Mouse (Mus musculus): ENCODE data around the gene Pard3b. TPM values are rescaled to one million over a fixed set of nuclear protein-coding genes. Genes with fewer than 3 reads are reported as not detected.

The Pard3b gene
- 1.4 and 2.3 TPM in 2 replicates for polyA plus RNA-seq (2015; fragmentation: Nextera tagmentation; extraction: Ambion mirVana)

GRCm38 (mm10) chr1:61638347-61639111 lies at the start of gene Pard3b:
TSS of gene Pard3b (plus strand) at chr1:61638824.
- Histone ChIP-seq H3K9me3 (replicated peaks; ENCODE audit: control insufficient read depth, low read length) (no peaks in the 10 kb centered on the region), H3K9ac (ENCODE audit: low read depth, low read length) (peak within 1 kb of the TSS; percentile 68), H3K27me3 (ENCODE audit: control insufficient read depth, insufficient read depth, low read depth, low read length) (peaks cover 6% of the 10 kb centered on the region), H3K4me1 (ENCODE audit: control insufficient read depth, low read depth, low read length) (no peaks in the 10 kb centered on the region), H3K27ac (ENCODE audit: low read length) (no peak within 1 kb of the TSS), H3K4me2 (ENCODE audit: low read depth, low read length) (peak within 1 kb of the TSS; percentile 67), H3K4me3 (ENCODE audit: low read depth, low read length) (peak within 1 kb of the TSS; percentile 68), H3K36me3 (ENCODE audit: control insufficient read depth, insufficient read depth) (no peaks in the 10 kb centered on the region)
- 2% methylated on average over 37 of the region's 60 CpGs for WGBS (ENCODE audit: insufficient replicate concordance)
- ATAC-seq (ENCODE audit: low read depth): peak; percentile 83

- Histone ChIP-seq H3K27ac (ENCODE audit: low read length) (no peak overlapping the region), H3K27me3 (ENCODE audit: control insufficient read depth, insufficient read depth, low read depth, low read length) (no peaks in the 10 kb centered on the region), H3K9ac (ENCODE audit: low read depth, low read length) (no peak overlapping the region), H3K4me3 (ENCODE audit: low read depth, low read length) (no peak overlapping the region), H3K4me2 (ENCODE audit: low read depth, low read length) (no peak overlapping the region), H3K4me1 (ENCODE audit: control insufficient read depth, low read depth, low read length) (no peaks in the 10 kb centered on the region), H3K36me3 (ENCODE audit: control insufficient read depth, insufficient read depth) (no peaks in the 10 kb centered on the region), H3K9me3 (replicated peaks; ENCODE audit: control insufficient read depth, low read length) (no peaks in the 10 kb centered on the region)
- ATAC-seq (ENCODE audit: low read depth): no peak
Observed at GRCm38 (mm10) chr1:61616176-61616575, 22.4 kb upstream of the Pard3b start.

GRCm38 (mm10) chr1:61620651-61621050 lies 18.0 kb upstream of the Pard3b start:
- Histone ChIP-seq H3K4me2 (ENCODE audit: low read depth, low read length) (no peak overlapping the region), H3K9me3 (replicated peaks; ENCODE audit: control insufficient read depth, low read length) (no peaks in the 10 kb centered on the region), H3K4me3 (ENCODE audit: low read depth, low read length) (no peak overlapping the region), H3K36me3 (ENCODE audit: control insufficient read depth, insufficient read depth) (no peaks in the 10 kb centered on the region), H3K27ac (ENCODE audit: low read length) (no peak overlapping the region), H3K27me3 (ENCODE audit: control insufficient read depth, insufficient read depth, low read depth, low read length) (no peaks in the 10 kb centered on the region), H3K4me1 (ENCODE audit: control insufficient read depth, low read depth, low read length) (no peaks in the 10 kb centered on the region), H3K9ac (ENCODE audit: low read depth, low read length) (no peak overlapping the region)
- 41% methylated on average over 1 of the region's 1 CpGs for WGBS (ENCODE audit: insufficient replicate concordance)
- ATAC-seq (ENCODE audit: low read depth): no peak

GRCm38 (mm10) chr1:61629857-61630256 lies 8.8 kb upstream of the Pard3b start:
- no peak for ATAC-seq (ENCODE audit: low read depth)
- Histone ChIP-seq H3K9me3 (replicated peaks; ENCODE audit: control insufficient read depth, low read length) (no peaks in the 10 kb centered on the region), H3K4me3 (ENCODE audit: low read depth, low read length) (no peak overlapping the region), H3K4me1 (ENCODE audit: control insufficient read depth, low read depth, low read length) (no peaks in the 10 kb centered on the region), H3K27me3 (ENCODE audit: control insufficient read depth, insufficient read depth, low read depth, low read length) (no peaks in the 10 kb centered on the region), H3K27ac (ENCODE audit: low read length) (no peak overlapping the region), H3K36me3 (ENCODE audit: control insufficient read depth, insufficient read depth) (no peaks in the 10 kb centered on the region), H3K9ac (ENCODE audit: low read depth, low read length) (no peak overlapping the region), H3K4me2 (ENCODE audit: low read depth, low read length) (no peak overlapping the region)
- 24% methylated on average over 2 of the region's 2 CpGs for WGBS (ENCODE audit: insufficient replicate concordance)

GRCm38 (mm10) chr1:61639114-61640093 lies 780 bp downstream of the Pard3b start:
- Histone ChIP-seq H3K36me3 (ENCODE audit: control insufficient read depth, insufficient read depth) (no peaks in the 10 kb centered on the region), H3K9me3 (replicated peaks; ENCODE audit: control insufficient read depth, low read length) (no peaks in the 10 kb centered on the region), H3K27ac (ENCODE audit: low read length) (no peak overlapping the region), H3K4me2 (ENCODE audit: low read depth, low read length) (peak overlapping the region; percentile 67), H3K4me1 (ENCODE audit: control insufficient read depth, low read depth, low read length) (no peaks in the 10 kb centered on the region), H3K9ac (ENCODE audit: low read depth, low read length) (peak overlapping the region; percentile 68), H3K27me3 (ENCODE audit: control insufficient read depth, insufficient read depth, low read depth, low read length) (peaks cover 6% of the 10 kb centered on the region), H3K4me3 (ENCODE audit: low read depth, low read length) (peak overlapping the region; percentile 68)
- 5% methylated on average over 36 of the region's 40 CpGs for WGBS (ENCODE audit: insufficient replicate concordance)
- peak; percentile 30; the same call in 1 of the 2 replicates for ATAC-seq (ENCODE audit: low read depth)

GRCm38 (mm10) chr1:61641880-61642279 lies 3.3 kb downstream of the Pard3b start:
- Histone ChIP-seq H3K9ac (ENCODE audit: low read depth, low read length) (no peak overlapping the region), H3K27me3 (ENCODE audit: control insufficient read depth, insufficient read depth, low read depth, low read length) (peaks cover 6% of the 10 kb centered on the region), H3K4me1 (ENCODE audit: control insufficient read depth, low read depth, low read length) (no peaks in the 10 kb centered on the region), H3K9me3 (replicated peaks; ENCODE audit: control insufficient read depth, low read length) (no peaks in the 10 kb centered on the region), H3K27ac (ENCODE audit: low read length) (no peak overlapping the region), H3K4me3 (ENCODE audit: low read depth, low read length) (no peak overlapping the region), H3K4me2 (ENCODE audit: low read depth, low read length) (no peak overlapping the region), H3K36me3 (ENCODE audit: control insufficient read depth, insufficient read depth) (no peaks in the 10 kb centered on the region)
- ATAC-seq (ENCODE audit: low read depth): no peak
- 31% methylated on average over 4 of the region's 4 CpGs for WGBS (ENCODE audit: insufficient replicate concordance)

- Histone ChIP-seq H3K4me3 (ENCODE audit: low read depth, low read length) (no peak overlapping the region), H3K9ac (ENCODE audit: low read depth, low read length) (no peak overlapping the region), H3K9me3 (replicated peaks; ENCODE audit: control insufficient read depth, low read length) (no peaks in the 10 kb centered on the region), H3K4me1 (ENCODE audit: control insufficient read depth, low read depth, low read length) (no peaks in the 10 kb centered on the region), H3K27ac (ENCODE audit: low read length) (no peak overlapping the region), H3K27me3 (ENCODE audit: control insufficient read depth, insufficient read depth, low read depth, low read length) (no peaks in the 10 kb centered on the region), H3K4me2 (ENCODE audit: low read depth, low read length) (no peak overlapping the region), H3K36me3 (ENCODE audit: control insufficient read depth, insufficient read depth) (no peaks in the 10 kb centered on the region)
- 52% methylated on average over 3 of the region's 3 CpGs for WGBS (ENCODE audit: insufficient replicate concordance)
- ATAC-seq (ENCODE audit: low read depth): no peak
Observed at GRCm38 (mm10) chr1:61645062-61645461, 6.4 kb downstream of the Pard3b start.

- no peaks in the 10 kb centered on the region for H3K4me1 ChIP-seq (ENCODE audit: control insufficient read depth, low read depth, low read length)
- H3K36me3 ChIP-seq (ENCODE audit: control insufficient read depth, insufficient read depth): no peaks in the 10 kb centered on the region
- H3K9ac ChIP-seq (ENCODE audit: low read depth, low read length): no peak overlapping the region
- no peak overlapping the region for H3K27ac ChIP-seq (ENCODE audit: low read length)
- no peaks in the 10 kb centered on the region for H3K27me3 ChIP-seq (ENCODE audit: control insufficient read depth, insufficient read depth, low read depth, low read length)
- ATAC-seq (ENCODE audit: low read depth): no peak
- H3K4me2 ChIP-seq (ENCODE audit: low read depth, low read length): no peak overlapping the region
- H3K9me3 ChIP-seq (replicated peaks; ENCODE audit: control insufficient read depth, low read length): no peaks in the 10 kb centered on the region
- H3K4me3 ChIP-seq (ENCODE audit: low read depth, low read length): no peak overlapping the region
Observed at GRCm38 (mm10) chr1:61649964-61650363, 11.3 kb downstream of the Pard3b start.

Data from liver, embryonic 16.5 days (tissue).